Mouse (Mus musculus): Measurements from ENCODE around the gene Tpm4. TPM values are rescaled to one million over a fixed set of nuclear protein-coding genes. Genes with fewer than 3 reads are reported as not detected.

The Tpm4 gene
- polyA plus RNA-seq, 1 experiment from 2014 or later = 604 TPM

GRCm38 (mm10) chr8:72177346-72177925, 42.7 kb downstream of the Tpm4 start:
- peak; percentile 91 for TF ChIP-seq CTCF (IDR thresholded peaks at IDR 0.05; ENCODE audit: low read depth)
- H3K9ac ChIP-seq (ENCODE audit: low read depth, low read length) = no peak overlapping the region
- H3K4me2 ChIP-seq (ENCODE audit: low read length) = no peak overlapping the region
- H3K27me3 ChIP-seq (ENCODE audit: insufficient read depth, low read length) = no peaks in the 10 kb centered on the region
- peaks cover 70% of the 10 kb centered on the region for H3K36me3 ChIP-seq (ENCODE audit: insufficient read depth, low read length)
- ATAC-seq (replicated peaks; ENCODE audit: low FRiP score, low read depth) = peak; percentile 57; the same call in 1 of the 2 replicates
- H3K4me1 ChIP-seq (replicated peaks; ENCODE audit: insufficient read depth, low read length) = no peaks in the 10 kb centered on the region
- WGBS = 66% methylated on average over 5 of the region's 5 CpGs
- no peaks in the 10 kb centered on the region for H3K9me3 ChIP-seq (replicated peaks; ENCODE audit: low read length)
- H3K27ac ChIP-seq = no peak overlapping the region
- peak; percentile 83 for DNase-seq (ENCODE audit: low spot score)
- H3K4me3 ChIP-seq (replicated peaks; ENCODE audit: low read depth, low read length) = no peak overlapping the region

GRCm38 (mm10) chr8:72183554-72184202, 48.9 kb downstream of the Tpm4 start:
- Histone ChIP-seq H3K36me3 (ENCODE audit: insufficient read depth, low read length) (peaks cover 19% of the 10 kb centered on the region; the same call in 1 of the 2 replicates), H3K27me3 (ENCODE audit: insufficient read depth, low read length) (no peaks in the 10 kb centered on the region), H3K4me3 (replicated peaks; ENCODE audit: low read depth, low read length) (no peak overlapping the region), H3K27ac (no peak overlapping the region), H3K4me2 (ENCODE audit: low read length) (no peak overlapping the region), H3K9ac (ENCODE audit: low read depth, low read length) (no peak overlapping the region), H3K9me3 (replicated peaks; ENCODE audit: low read length) (no peaks in the 10 kb centered on the region), H3K4me1 (replicated peaks; ENCODE audit: insufficient read depth, low read length) (no peaks in the 10 kb centered on the region)
- TF ChIP-seq CTCF (IDR thresholded peaks at IDR 0.05; ENCODE audit: low read depth) = no peak
- ATAC-seq (replicated peaks; ENCODE audit: low FRiP score, low read depth) = no peak
- no peak for DNase-seq (ENCODE audit: low spot score)
- 85% methylated on average over 2 of the region's 2 CpGs for WGBS

DNA sequence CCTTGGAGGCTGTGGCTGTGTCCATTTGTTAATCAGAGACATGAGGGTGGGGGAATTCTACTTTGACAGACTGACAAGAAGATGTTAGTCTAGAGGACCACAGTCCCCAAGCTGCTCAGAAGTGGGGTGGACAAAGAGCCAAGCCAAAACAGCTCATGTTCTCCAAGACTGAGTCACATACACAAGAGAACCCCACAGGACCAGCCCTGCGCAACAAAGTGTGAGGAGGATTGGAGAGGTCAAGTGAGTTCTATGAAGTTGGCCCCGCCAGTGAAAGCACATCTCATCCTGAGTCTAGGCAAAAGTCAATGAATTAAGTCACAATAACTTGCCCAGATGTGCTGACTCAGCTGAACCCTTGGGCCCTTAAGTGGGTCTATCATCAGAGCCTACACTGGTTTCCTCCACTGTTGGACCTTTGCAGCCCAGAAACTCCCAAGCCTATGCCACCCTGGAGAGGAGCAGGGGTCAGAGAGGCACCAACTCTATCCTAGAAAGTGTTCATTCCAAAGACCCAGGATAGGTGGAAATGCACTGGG, 53.1 kb downstream of the Tpm4 start:
- ATAC-seq (replicated peaks; ENCODE audit: low FRiP score, low read depth) (no peak), DNase-seq (ENCODE audit: low spot score) (no peak)
- no peaks in the 10 kb centered on the region for H3K4me1 ChIP-seq (replicated peaks; ENCODE audit: insufficient read depth, low read length)
- no peak overlapping the region for H3K4me3 ChIP-seq (replicated peaks; ENCODE audit: low read depth, low read length)
- H3K9ac ChIP-seq (ENCODE audit: low read depth, low read length) = no peak overlapping the region
- no peak overlapping the region for H3K4me2 ChIP-seq (ENCODE audit: low read length)
- H3K9me3 ChIP-seq (replicated peaks; ENCODE audit: low read length) = no peaks in the 10 kb centered on the region
- WGBS = 78% methylated on average over 2 of the region's 2 CpGs
- no peaks in the 10 kb centered on the region for H3K27me3 ChIP-seq (ENCODE audit: insufficient read depth, low read length)
- no peaks in the 10 kb centered on the region for H3K36me3 ChIP-seq (ENCODE audit: insufficient read depth, low read length)
- no peak for TF ChIP-seq CTCF (IDR thresholded peaks at IDR 0.05; ENCODE audit: low read depth)
- no peak overlapping the region for H3K27ac ChIP-seq

GRCm38 (mm10) chr8:72189417-72190214, 54.8 kb downstream of the Tpm4 start, which contains the start of gene Hsh2d:
Hsh2d (plus strand) TSS chr8:72189638.
- H3K27me3 ChIP-seq (ENCODE audit: insufficient read depth, low read length) = no peaks in the 10 kb centered on the region
- H3K36me3 ChIP-seq (ENCODE audit: insufficient read depth, low read length) = no peaks in the 10 kb centered on the region
- no peaks in the 10 kb centered on the region for H3K9me3 ChIP-seq (replicated peaks; ENCODE audit: low read length)
- H3K4me3 ChIP-seq (replicated peaks; ENCODE audit: low read depth, low read length) = no peak within 1 kb of the TSS
- H3K4me1 ChIP-seq (replicated peaks; ENCODE audit: insufficient read depth, low read length) = no peaks in the 10 kb centered on the region
- H3K27ac ChIP-seq = no peak within 1 kb of the TSS
- ATAC-seq (replicated peaks; ENCODE audit: low FRiP score, low read depth) (0 out of 2 replicates have a peak, but pooled peaks have one; percentile 43), DNase-seq (ENCODE audit: low spot score) (no peak)
- 64% methylated on average over 12 of the region's 12 CpGs for WGBS
- no peak within 1 kb of the TSS for H3K9ac ChIP-seq (ENCODE audit: low read depth, low read length)
- TF ChIP-seq CTCF (IDR thresholded peaks at IDR 0.05; ENCODE audit: low read depth) = 0 out of 2 replicates have a peak, but pooled peaks have one; percentile 5
- H3K4me2 ChIP-seq (ENCODE audit: low read length) = no peak within 1 kb of the TSS

DNA sequence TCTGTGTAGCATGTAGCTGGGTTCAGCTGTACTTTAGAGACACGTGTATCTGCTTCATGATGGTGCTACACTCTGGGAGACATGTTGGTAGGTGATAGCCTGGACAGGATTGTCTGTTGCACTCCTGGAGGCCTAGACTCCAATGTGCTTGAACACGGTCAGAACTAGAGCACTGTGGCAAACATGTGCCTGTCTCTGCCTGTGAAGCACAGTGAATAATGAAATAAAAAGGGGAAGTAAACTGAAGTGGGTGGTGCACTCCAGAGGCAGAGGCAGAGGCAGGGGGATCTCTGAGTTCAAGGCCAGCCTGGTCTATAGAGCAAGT, 55.4 kb downstream of the Tpm4 start:
- Histone ChIP-seq H3K36me3 (ENCODE audit: insufficient read depth, low read length) (no peaks in the 10 kb centered on the region), H3K9ac (ENCODE audit: low read depth, low read length) (no peak overlapping the region), H3K27ac (no peak overlapping the region), H3K4me1 (replicated peaks; ENCODE audit: insufficient read depth, low read length) (no peaks in the 10 kb centered on the region), H3K4me2 (ENCODE audit: low read length) (no peak overlapping the region), H3K4me3 (replicated peaks; ENCODE audit: low read depth, low read length) (no peak overlapping the region), H3K27me3 (ENCODE audit: insufficient read depth, low read length) (no peaks in the 10 kb centered on the region), H3K9me3 (replicated peaks; ENCODE audit: low read length) (no peaks in the 10 kb centered on the region)
- DNase-seq (ENCODE audit: low spot score) = no peak
- no peak for ATAC-seq (replicated peaks; ENCODE audit: low FRiP score, low read depth)
- WGBS = 89% methylated on average over 2 of the region's 2 CpGs
- no peak for TF ChIP-seq CTCF (IDR thresholded peaks at IDR 0.05; ENCODE audit: low read depth)

- ATAC-seq (replicated peaks; ENCODE audit: low FRiP score, low read depth) (no peak), DNase-seq (ENCODE audit: low spot score) (no peak)
- Histone ChIP-seq H3K9me3 (replicated peaks; ENCODE audit: low read length) (no peaks in the 10 kb centered on the region), H3K36me3 (ENCODE audit: insufficient read depth, low read length) (no peaks in the 10 kb centered on the region), H3K9ac (ENCODE audit: low read depth, low read length) (no peak overlapping the region), H3K4me2 (ENCODE audit: low read length) (no peak overlapping the region), H3K4me3 (replicated peaks; ENCODE audit: low read depth, low read length) (no peak overlapping the region), H3K4me1 (replicated peaks; ENCODE audit: insufficient read depth, low read length) (no peaks in the 10 kb centered on the region), H3K27ac (no peak overlapping the region), H3K27me3 (ENCODE audit: insufficient read depth, low read length) (no peaks in the 10 kb centered on the region)
- TF ChIP-seq CTCF (IDR thresholded peaks at IDR 0.05; ENCODE audit: low read depth) = no peak
Observed at GRCm38 (mm10) chr8:72192065-72192464, 57.3 kb downstream of the Tpm4 start.
